Mouse (Mus musculus): ENCODE measurements around the gene Alg14.

The Alg14 gene

GRCm38 (mm10) chr3:121291560-121292258, at the start of gene Alg14:
TSS of gene Alg14 (plus strand) at chr3:121291773.
- in situ Hi-C loops (cut with MboI; ENCODE audit: unreplicated experiment in 2 of 2): loop anchor here (5.0 to 25.0 kb wide), 3 partner anchors 119 to 946 kb away; partner anchors contain the start of genes Gclm (in 1 of the 2) and Rwdd3 (in 1 of the 2)

GRCm38 (mm10) chr3:121242111-121242936, 49.2 kb upstream of the Alg14 start:
- in situ Hi-C loops (cut with MboI; ENCODE audit: unreplicated experiment in 2 of 2): loop anchor here in 1 of 2 experiments (5.0 kb wide), 1 partner anchor 70 kb away; the partner anchor contains the start of gene Rwdd3

- in situ Hi-C loops (cut with MboI; ENCODE audit: unreplicated experiment in 2 of 2): loop anchor here in 1 of 2 experiments (5.0 kb wide), 1 partner anchor 71 kb away; the partner anchor contains the start of gene Rwdd3
Observed at GRCm38 (mm10) chr3:121242941-121243340, 48.6 kb upstream of the Alg14 start.

GRCm38 (mm10) chr3:121250048-121250447, 41.5 kb upstream of the Alg14 start:
- in situ Hi-C loops (cut with MboI; ENCODE audit: unreplicated experiment in 2 of 2): no loop called here

- in situ Hi-C loops (cut with MboI; ENCODE audit: unreplicated experiment in 2 of 2): no loop called here
Observed at GRCm38 (mm10) chr3:121250576-121251433, 40.8 kb upstream of the Alg14 start.

- in situ Hi-C loops (cut with MboI; ENCODE audit: unreplicated experiment in 2 of 2): no loop called here
Observed at GRCm38 (mm10) chr3:121255501-121255900, 36.1 kb upstream of the Alg14 start.

GRCm38 (mm10) chr3:121256131-121256530, 35.4 kb upstream of the Alg14 start:
- in situ Hi-C loops (cut with MboI; ENCODE audit: unreplicated experiment in 2 of 2): no loop called here

- in situ Hi-C loops (cut with MboI; ENCODE audit: unreplicated experiment in 2 of 2): no loop called here
Observed at GRCm38 (mm10) chr3:121257418-121257817, 34.2 kb upstream of the Alg14 start.

GRCm38 (mm10) chr3:121258521-121259478, 32.8 kb upstream of the Alg14 start:
- in situ Hi-C loops (cut with MboI; ENCODE audit: unreplicated experiment in 2 of 2): no loop called here

- in situ Hi-C loops (cut with MboI; ENCODE audit: unreplicated experiment in 2 of 2): no loop called here
Observed at GRCm38 (mm10) chr3:121260041-121260440, 31.5 kb upstream of the Alg14 start.

GRCm38 (mm10) chr3:121260831-121261230, 30.7 kb upstream of the Alg14 start:
- in situ Hi-C loops (cut with MboI; ENCODE audit: unreplicated experiment in 2 of 2): no loop called here

- in situ Hi-C loops (cut with MboI; ENCODE audit: unreplicated experiment in 2 of 2): no loop called here
Observed at GRCm38 (mm10) chr3:121261251-121261650, 30.3 kb upstream of the Alg14 start.

GRCm38 (mm10) chr3:121261939-121262520, 29.5 kb upstream of the Alg14 start:
- in situ Hi-C loops (cut with MboI; ENCODE audit: unreplicated experiment in 2 of 2): no loop called here

- in situ Hi-C loops (cut with MboI; ENCODE audit: unreplicated experiment in 2 of 2): no loop called here
Observed at GRCm38 (mm10) chr3:121262521-121263204, 28.9 kb upstream of the Alg14 start.

GRCm38 (mm10) chr3:121263205-121263548, 28.4 kb upstream of the Alg14 start:
- in situ Hi-C loops (cut with MboI; ENCODE audit: unreplicated experiment in 2 of 2): no loop called here

GRCm38 (mm10) chr3:121264242-121264641, 27.3 kb upstream of the Alg14 start:
- in situ Hi-C loops (cut with MboI; ENCODE audit: unreplicated experiment in 2 of 2): no loop called here

- in situ Hi-C loops (cut with MboI; ENCODE audit: unreplicated experiment in 2 of 2): no loop called here
Observed at GRCm38 (mm10) chr3:121267283-121267682, 24.3 kb upstream of the Alg14 start.

GRCm38 (mm10) chr3:121272577-121272976, 19.0 kb upstream of the Alg14 start:
- in situ Hi-C loops (cut with MboI; ENCODE audit: unreplicated experiment in 2 of 2): no loop called here

- in situ Hi-C loops (cut with MboI; ENCODE audit: unreplicated experiment in 2 of 2): no loop called here
Observed at GRCm38 (mm10) chr3:121274010-121274409, 17.6 kb upstream of the Alg14 start.
